Mouse (Mus musculus): ENCODE measurements around the gene Ap1g2. TPM values are rescaled to one million over a fixed set of nuclear protein-coding genes. Genes with fewer than 3 reads are reported as not detected.

Ap1g2 gene
- polyA plus RNA-seq, 1 experiment = 14.7 TPM

GRCm38 (mm10) chr14:55064481-55065370 lies 41.7 kb downstream of the Ap1g2 start:
- H3K4me3 ChIP-seq (ENCODE audit: insufficient read depth, low read length) = no peak overlapping the region
- H3K27ac ChIP-seq (ENCODE audit: insufficient read depth, low read length) = peak overlapping the region; percentile 4
- TF ChIP-seq CTCF (IDR thresholded peaks at IDR 0.05; ENCODE audit: extremely low read depth, insufficient read depth, low read length) = no peak
- no peak for TF ChIP-seq POLR2A (IDR thresholded peaks at IDR 0.05; ENCODE audit: extremely low read depth, insufficient read depth, low read length)
- H3K4me1 ChIP-seq (ENCODE audit: control insufficient read depth, insufficient read depth, low read length) = peaks cover 3% of the 10 kb centered on the region; the same call in 1 of the 2 replicates

DNA sequence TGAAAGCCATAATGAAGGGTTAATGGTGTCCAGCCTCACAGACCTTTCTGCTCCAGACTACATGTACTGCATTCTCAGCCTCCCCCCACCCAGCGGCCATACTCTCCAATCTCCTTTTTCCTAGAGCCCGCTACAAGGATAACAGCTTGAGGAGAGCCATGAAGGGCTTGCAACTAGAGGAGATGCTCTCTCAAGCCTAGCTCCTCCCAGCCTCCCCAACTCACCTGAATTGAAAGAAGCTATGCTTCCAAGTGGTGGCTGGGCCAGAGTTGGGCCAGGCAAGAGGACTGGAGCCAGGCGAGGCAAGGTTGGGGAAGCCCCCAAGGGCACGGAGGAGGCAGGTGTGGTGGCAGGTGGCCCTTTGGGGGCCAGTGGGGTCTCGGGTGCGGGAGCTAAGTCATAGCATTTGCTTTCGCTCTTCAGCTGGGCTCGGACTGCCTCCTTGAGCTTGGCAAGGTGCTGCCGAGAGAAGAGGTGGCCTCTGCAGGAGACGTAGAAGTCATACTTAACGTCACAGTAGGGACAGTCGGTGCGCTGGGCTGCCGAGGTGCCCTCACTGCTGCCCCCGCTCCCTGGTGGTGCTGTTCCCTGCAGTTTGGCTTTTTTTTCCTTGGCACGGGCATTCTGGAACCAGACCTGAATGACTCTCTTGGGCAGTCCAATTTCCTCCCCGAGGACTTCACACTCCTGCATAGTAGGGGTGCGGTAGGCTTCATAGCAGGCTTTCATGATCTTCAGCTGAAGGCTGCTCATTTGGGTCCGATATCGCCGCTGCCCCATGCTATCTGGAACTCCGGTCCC lies 42.6 kb downstream of the Ap1g2 start:
- Histone ChIP-seq H3K4me3 (ENCODE audit: insufficient read depth, low read length) (no peak overlapping the region), H3K4me1 (ENCODE audit: control insufficient read depth, insufficient read depth, low read length) (peaks cover 3% of the 10 kb centered on the region; the same call in 1 of the 2 replicates), H3K27ac (ENCODE audit: insufficient read depth, low read length) (no peak overlapping the region)
- no peak for TF ChIP-seq CTCF (IDR thresholded peaks at IDR 0.05; ENCODE audit: extremely low read depth, insufficient read depth, low read length)
- no peak for TF ChIP-seq POLR2A (IDR thresholded peaks at IDR 0.05; ENCODE audit: extremely low read depth, insufficient read depth, low read length)

DNA sequence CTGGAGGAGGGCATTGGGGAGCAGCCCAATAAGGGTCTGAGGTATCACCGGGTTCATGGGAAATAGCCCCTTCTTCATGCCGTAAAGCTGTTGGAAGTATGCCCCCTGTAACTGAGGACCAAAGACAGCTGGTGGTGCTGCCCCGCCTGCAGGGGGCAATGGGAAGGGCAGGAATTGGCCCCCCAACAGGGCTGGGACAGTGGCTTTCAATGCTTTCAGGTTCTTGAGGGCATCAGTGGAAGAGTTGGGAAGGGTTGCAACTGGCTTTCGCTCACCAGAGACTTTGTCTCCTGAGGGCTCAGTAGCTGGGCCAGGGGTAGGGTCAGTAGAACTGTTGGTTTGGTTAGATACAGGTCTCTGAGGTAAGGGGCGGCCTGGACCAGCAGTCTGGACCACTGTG lies 43.3 kb downstream of the Ap1g2 start:
- H3K27ac ChIP-seq (ENCODE audit: insufficient read depth, low read length) = 0 out of 2 replicates have a peak overlapping the region, but pooled peaks have one; percentile 31
- TF ChIP-seq CTCF (IDR thresholded peaks at IDR 0.05; ENCODE audit: extremely low read depth, insufficient read depth, low read length) (no peak), POLR2A (IDR thresholded peaks at IDR 0.05; ENCODE audit: extremely low read depth, insufficient read depth, low read length) (no peak)
- H3K4me1 ChIP-seq (ENCODE audit: control insufficient read depth, insufficient read depth, low read length) = peaks cover 3% of the 10 kb centered on the region; the same call in 1 of the 2 replicates
- H3K4me3 ChIP-seq (ENCODE audit: insufficient read depth, low read length) = no peak overlapping the region

DNA sequence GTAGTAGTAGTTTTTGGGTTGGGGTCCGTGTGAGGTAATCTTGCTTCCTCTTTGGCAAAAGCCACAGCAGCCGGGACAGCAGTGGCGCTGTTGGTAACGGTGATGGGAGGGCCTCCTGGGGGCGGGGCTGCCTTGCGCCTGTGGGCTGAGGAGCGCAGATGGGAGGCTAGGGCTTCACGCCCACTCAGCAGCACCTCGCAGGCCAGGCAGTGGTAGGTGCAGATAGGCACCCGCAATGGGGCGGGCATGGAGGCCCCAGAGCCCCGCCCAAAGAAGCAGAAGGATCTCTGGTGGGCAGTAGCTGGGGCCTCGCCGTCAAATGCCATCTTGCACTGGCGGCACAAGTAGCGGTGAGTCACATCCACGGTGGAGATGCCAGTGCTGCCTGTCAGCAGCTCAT lies 43.8 kb downstream of the Ap1g2 start:
- H3K4me3 ChIP-seq (ENCODE audit: insufficient read depth, low read length) = no peak overlapping the region
- TF ChIP-seq POLR2A (IDR thresholded peaks at IDR 0.05; ENCODE audit: extremely low read depth, insufficient read depth, low read length) = no peak
- TF ChIP-seq CTCF (IDR thresholded peaks at IDR 0.05; ENCODE audit: extremely low read depth, insufficient read depth, low read length) = no peak
- no peak overlapping the region for H3K27ac ChIP-seq (ENCODE audit: insufficient read depth, low read length)
- peaks cover 3% of the 10 kb centered on the region; the same call in 1 of the 2 replicates for H3K4me1 ChIP-seq (ENCODE audit: control insufficient read depth, insufficient read depth, low read length)

GRCm38 (mm10) chr14:55061845-55062244 lies 44.5 kb downstream of the Ap1g2 start:
- TF ChIP-seq POLR2A (IDR thresholded peaks at IDR 0.05; ENCODE audit: extremely low read depth, insufficient read depth, low read length) (no peak; the same call in 1 of the 2 replicates), CTCF (IDR thresholded peaks at IDR 0.05; ENCODE audit: extremely low read depth, insufficient read depth, low read length) (no peak)
- H3K4me1 ChIP-seq (ENCODE audit: control insufficient read depth, insufficient read depth, low read length) = peaks cover 3% of the 10 kb centered on the region; the same call in 1 of the 2 replicates
- H3K4me3 ChIP-seq (ENCODE audit: insufficient read depth, low read length) = no peak overlapping the region
- H3K27ac ChIP-seq (ENCODE audit: insufficient read depth, low read length) = no peak overlapping the region

- H3K4me1 ChIP-seq (ENCODE audit: control insufficient read depth, insufficient read depth, low read length) = peaks cover 3% of the 10 kb centered on the region; the same call in 1 of the 2 replicates
These were observed 46.5 kb downstream of the Ap1g2 start for GRCm38 (mm10) chr14:55059931-55060330.

DNA sequence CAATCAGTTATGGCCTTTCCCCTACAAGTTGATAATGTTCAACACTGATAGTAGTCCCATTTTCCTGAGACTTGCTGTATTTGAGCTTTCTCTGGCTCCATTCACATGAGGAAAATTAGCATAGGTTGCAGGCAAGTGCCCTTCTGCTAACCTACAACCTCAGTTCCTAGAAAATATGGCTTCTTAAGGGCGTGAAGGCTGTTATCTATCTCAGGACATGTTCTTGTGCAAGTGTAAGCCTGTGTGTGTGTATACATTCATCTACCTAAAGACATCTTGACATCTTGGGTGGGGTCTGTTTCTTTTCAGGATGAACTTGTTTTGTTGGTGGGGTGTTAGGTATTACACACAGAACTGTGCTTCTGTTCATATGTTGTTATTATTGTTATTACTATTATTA lies 47.4 kb downstream of the Ap1g2 start:
- Histone ChIP-seq H3K4me3 (ENCODE audit: insufficient read depth, low read length) (no peak overlapping the region), H3K4me1 (ENCODE audit: control insufficient read depth, insufficient read depth, low read length) (peaks cover 6% of the 10 kb centered on the region; the same call in 1 of the 2 replicates), H3K27ac (ENCODE audit: insufficient read depth, low read length) (no peak overlapping the region)
- no peak for TF ChIP-seq POLR2A (IDR thresholded peaks at IDR 0.05; ENCODE audit: extremely low read depth, insufficient read depth, low read length)

More at GRCm38 (mm10) chr14:55059931-55060330, 46.5 kb downstream of the Ap1g2 start:
- TF ChIP-seq POLR2A (IDR thresholded peaks at IDR 0.05; ENCODE audit: extremely low read depth, insufficient read depth, low read length) = no peak
- TF ChIP-seq CTCF (IDR thresholded peaks at IDR 0.05; ENCODE audit: extremely low read depth, insufficient read depth, low read length) = no peak
- Histone ChIP-seq H3K27ac (ENCODE audit: insufficient read depth, low read length) (no peak overlapping the region), H3K4me3 (ENCODE audit: insufficient read depth, low read length) (no peak overlapping the region)

GRCm38 (mm10) chr14:55055167-55055834 lies 51.1 kb downstream of the Ap1g2 start:
- TF ChIP-seq CTCF (IDR thresholded peaks at IDR 0.05; ENCODE audit: extremely low read depth, insufficient read depth, low read length) = 0 out of 2 replicates have a peak, but pooled peaks have one; percentile 16
- TF ChIP-seq POLR2A (IDR thresholded peaks at IDR 0.05; ENCODE audit: extremely low read depth, insufficient read depth, low read length) = no peak
- H3K27ac ChIP-seq (ENCODE audit: insufficient read depth, low read length) = peak overlapping the region; percentile 95
- H3K4me3 ChIP-seq (ENCODE audit: insufficient read depth, low read length) = peak overlapping the region; percentile 43; the same call in 1 of the 2 replicates
- peaks cover 9% of the 10 kb centered on the region for H3K4me1 ChIP-seq (ENCODE audit: control insufficient read depth, insufficient read depth, low read length)
